Mouse (Mus musculus) CH12.LX (cell line): ENCODE measurements around the gene Acer3. TPM values are rescaled to one million over a fixed set of nuclear protein-coding genes. Genes with fewer than 3 reads are reported as not detected.
A peak's percentile ranks its signal among the peaks of the same experiment; 100 is the strongest.

Experiments used
- DNase-seq: peaks from one replicate; pipeline ENCODE4 v3.0.0-alpha.2; 2013; ENCODE audit errors: extremely low read depth
- H3K27ac ChIP-seq: 2 replicates; pipeline ENCODE4 v1.5.1; 2012; ENCODE audit warnings: low read depth, mild to moderate bottlenecking, control low read depth, moderate library complexity; ENCODE audit not compliant: insufficient read depth
- H3K27me3 ChIP-seq: replicated peaks from 2 replicates; pipeline ENCODE3; 2012; ENCODE audit warnings: inconsistent platforms
- H3K36me3 ChIP-seq, 2 experiments: replicated peaks in 1 of 2; 2 replicates each; pipeline versions ENCODE3 to v1.6.1; 2012; ENCODE audit warnings: inconsistent platforms in 1 of 2, low read length in 1 of 2, mild to moderate bottlenecking in 1 of 2, mixed read lengths in 1 of 2, moderate library complexity in 1 of 2; ENCODE audit not compliant: control insufficient read depth in 1 of 2, insufficient read depth in 1 of 2
- H3K4me1 ChIP-seq, 2 experiments: 2 replicates each; pipeline ENCODE4 v1.6.1; 2012; ENCODE audit warnings: inconsistent platforms in 1 of 2, moderate library complexity in 1 of 2; ENCODE audit not compliant: insufficient read depth in 2 of 2, control insufficient read depth in 1 of 2
- H3K4me2 ChIP-seq: 2 replicates; pipeline ENCODE4 v1.6.1; 2012; ENCODE audit warnings: low read depth, mild to moderate bottlenecking, control low read depth; ENCODE audit not compliant: poor library complexity, insufficient read depth, severe bottlenecking
- H3K4me3 ChIP-seq, 3 experiments: fragments of 150-350 bp in 1 of 3; sonication (generic) in 1 of 3; replicated peaks in 1 of 3; 2 replicates each; pipeline versions ENCODE3 to v1.5.1; 2011 to 2012; ENCODE audit warnings: low read depth in 2 of 3, low read length in 2 of 3, mild to moderate bottlenecking in 2 of 3, moderate library complexity in 2 of 3, control low read depth in 1 of 3, improper control_type of control experiment in 1 of 3, inconsistent platforms in 1 of 3, mixed read lengths in 1 of 3; ENCODE audit not compliant: poor library complexity in 1 of 3
- H3K79me2 ChIP-seq: replicated peaks from 2 replicates; pipeline ENCODE4 v1.6.1; 2012; ENCODE audit warnings: mild to moderate bottlenecking, moderate library complexity; ENCODE audit not compliant: control insufficient read depth, poor library complexity, insufficient read depth, severe bottlenecking; ENCODE audit errors: extremely low read depth
- H3K9ac ChIP-seq: 2 replicates; pipeline ENCODE4 v1.6.1; 2012; ENCODE audit warnings: low read depth, mild to moderate bottlenecking, control low read depth, moderate library complexity; ENCODE audit not compliant: insufficient read depth
- H3K9me3 ChIP-seq: replicated peaks from 2 replicates; pipeline ENCODE3; 2012; ENCODE audit warnings: low read length, inconsistent platforms, mixed read lengths
- BHLHE40 ChIP-seq: IDR thresholded peaks from 2 replicates; pipeline ENCODE4 v1.6.1; 2011; ENCODE audit warnings: mild to moderate bottlenecking, low read depth, low read length, improper control_type of control experiment
- E2F4 ChIP-seq: IDR thresholded peaks from 2 replicates; pipeline ENCODE4 v1.6.1; 2011; ENCODE audit warnings: low read depth, low read length, improper control_type of control experiment; ENCODE audit not compliant: insufficient replicate concordance
- ELF1 ChIP-seq: IDR thresholded peaks from 2 replicates; pipeline ENCODE4 v1.6.1; 2014; ENCODE audit warnings: low read depth, mild to moderate bottlenecking, inconsistent platforms, low read length, improper control_type of control experiment
- HCFC1 ChIP-seq: IDR thresholded peaks from 2 replicates; pipeline ENCODE4 v1.6.1; 2012; ENCODE audit warnings: low read depth, mild to moderate bottlenecking, inconsistent platforms, low read length, improper control_type of control experiment
- IRF4 ChIP-seq: IDR thresholded peaks from 2 replicates; pipeline ENCODE4 v1.6.1; 2014; ENCODE audit warnings: low read depth, mild to moderate bottlenecking, inconsistent platforms, low read length, improper control_type of control experiment
- MEF2A ChIP-seq: IDR thresholded peaks from 2 replicates; pipeline ENCODE4 v1.6.1; 2014; ENCODE audit warnings: low read depth, mild to moderate bottlenecking, inconsistent platforms, low read length, improper control_type of control experiment, borderline replicate concordance
- POLR2AphosphoS2 ChIP-seq: IDR thresholded peaks from 2 replicates; pipeline ENCODE4 v1.6.1; 2011; ENCODE audit warnings: low read depth, low read length, improper control_type of control experiment
- RAD21 ChIP-seq: IDR thresholded peaks from 2 replicates; pipeline ENCODE4 v1.6.1; 2011; ENCODE audit warnings: low read depth, mild to moderate bottlenecking, low read length, improper control_type of control experiment, moderate library complexity
- SIN3A ChIP-seq: IDR thresholded peaks from 2 replicates; pipeline ENCODE4 v1.6.1; 2012; ENCODE audit warnings: low read length, improper control_type of control experiment, inconsistent platforms
- TBP ChIP-seq: conservative IDR thresholded peaks from 2 replicates; pipeline ENCODE4 v1.6.1; 2011; ENCODE audit warnings: low read depth, low read length, improper control_type of control experiment
- TCF12 ChIP-seq: IDR thresholded peaks from 2 replicates; pipeline ENCODE4 v1.6.1; 2014; ENCODE audit warnings: low read depth, mild to moderate bottlenecking, inconsistent platforms, low read length, improper control_type of control experiment
- UBTF ChIP-seq: IDR thresholded peaks from 2 replicates; pipeline ENCODE4 v1.6.1; 2012; ENCODE audit warnings: low read depth, mild to moderate bottlenecking, inconsistent platforms, low read length, improper control_type of control experiment, moderate library complexity
- dilution Hi-C: fragments of 300-500 bp; cut with MboI; formaldehyde crosslinking; loops from 2 replicates; pipeline ENCODE4 v1.14.3; 2020; ENCODE audit warnings: low sequenced_read_pairs; ENCODE audit not compliant: extremely low pct_unique_long_range_greater_than_20kb, extremely low pct_ligation_motif_present
- in situ Hi-C: fragments of 300-500 bp; cut with MboI; formaldehyde crosslinking; loops from 3 replicates; pipeline ENCODE4 v1.14.3; 2019; ENCODE audit warnings: low sequenced_read_pairs, low pct_ligation_motif_present, low pct_unique_long_range_greater_than_20kb, mixed read lengths
- polyA plus RNA-seq: library from polyadenylated mRNA; unstranded; fragments of >175 nt; gene quantifications from 2 replicates; pipeline ENCODE4 v1.2.1, GENCODE M21; 2012; ENCODE audit warnings: low read depth; ENCODE audit not compliant: insufficient read length
- total RNA-seq, 2 experiments: library from RNA; depleted of rRNA; stranded (reverse); fragments of 300-350 nt in 1 of 2; fragments of >200 nt in 1 of 2; gene quantifications; 2 replicates each; pipeline ENCODE4 v1.2.3; 2012 to 2014

The Acer3 gene
- total and polyA plus RNA-seq, 3 experiments = 10.7 to 16.6 (median 14.4) TPM

DNA sequence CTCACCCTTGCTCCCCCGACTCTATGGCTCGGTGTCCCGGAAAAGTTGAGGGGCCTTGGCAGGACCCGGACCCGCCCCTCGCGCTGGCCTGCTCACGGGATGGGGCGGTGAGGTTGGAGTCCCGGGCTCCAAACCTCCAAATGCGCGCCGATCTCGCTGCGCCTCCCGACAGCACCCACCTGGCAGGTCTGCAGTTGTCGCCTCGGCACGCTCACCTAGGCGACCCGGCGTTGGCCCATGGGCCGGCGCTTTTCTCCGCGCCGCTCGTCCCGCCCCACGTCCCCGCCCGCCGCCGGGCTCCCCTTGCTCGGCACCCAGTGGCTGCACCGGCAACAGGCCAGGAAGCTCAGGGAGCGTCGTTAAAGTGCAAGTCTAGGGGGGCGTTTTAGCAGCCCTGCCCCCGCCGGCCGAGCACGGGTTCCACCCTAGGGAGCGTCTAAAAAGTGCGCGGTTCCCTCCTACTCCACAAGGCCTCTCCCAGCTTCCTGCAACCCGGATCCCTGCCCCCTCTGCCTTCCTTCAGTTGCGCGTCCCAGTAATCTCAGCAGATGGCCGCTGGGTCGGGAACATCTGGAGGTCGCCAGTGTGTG, 40.1 kb upstream of the Acer3 start, which contains the start of gene Tsku (continued):
- peak; percentile 54; the same call in 1 of the 2 replicates for TF ChIP-seq MEF2A
- TF ChIP-seq E2F4 = no peak
- no peak for TF ChIP-seq POLR2AphosphoS2
- TF ChIP-seq UBTF = peak; percentile 81
- no peak for TF ChIP-seq TBP
- TF ChIP-seq RAD21 = no peak

DNA sequence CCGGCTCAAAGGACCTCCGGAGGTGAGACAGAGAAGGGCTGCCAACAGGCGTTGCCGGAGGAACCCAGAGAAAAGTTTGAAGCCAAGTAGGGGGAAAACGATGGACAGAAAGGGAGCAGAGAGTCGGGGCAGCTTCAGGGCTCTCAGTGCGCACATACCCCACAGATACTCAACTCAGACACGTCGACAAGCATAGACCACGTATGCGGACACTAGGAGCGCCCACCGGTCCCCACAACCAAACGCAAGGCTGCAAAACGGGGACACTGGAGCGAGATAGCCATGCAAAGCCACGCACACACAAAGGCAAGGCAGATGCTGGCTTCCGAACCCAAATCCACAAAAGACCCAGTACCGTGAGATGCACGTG, 39.6 kb upstream of the Acer3 start:
- no peaks in the 10 kb centered on the region for H3K27me3 ChIP-seq
- dilution Hi-C loops = no loop called here

DNA sequence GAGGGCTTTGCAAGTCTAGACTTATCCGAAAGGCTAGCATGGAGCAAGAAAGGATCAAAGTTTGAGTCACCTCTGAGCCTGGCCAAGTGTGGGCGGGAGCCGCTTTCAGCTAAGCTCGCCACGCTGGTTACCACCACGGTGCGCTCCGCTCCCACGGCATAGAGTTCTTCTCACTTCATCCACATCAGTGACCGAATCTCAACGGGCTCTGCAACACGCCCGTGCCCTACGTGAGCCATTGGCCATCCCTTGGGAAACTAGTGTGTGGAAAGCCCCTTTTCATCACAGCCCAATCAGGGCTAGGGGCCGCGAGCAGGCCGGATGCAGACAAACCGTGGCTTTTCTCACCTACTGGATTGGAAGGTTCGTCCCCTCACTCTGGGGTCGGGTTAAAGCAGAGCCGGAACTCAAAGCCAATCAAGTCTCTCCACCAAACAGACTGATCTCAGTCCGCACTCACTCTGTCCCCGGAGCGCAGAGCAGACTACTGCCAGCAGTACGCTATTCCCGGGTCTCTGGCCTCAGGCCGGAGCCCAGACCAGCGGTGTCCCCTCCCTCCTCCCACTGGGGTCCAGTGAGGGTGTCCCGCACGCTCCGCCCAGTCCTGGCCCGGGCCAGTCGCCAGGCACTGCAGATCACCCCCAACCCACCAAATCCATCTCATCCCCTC, 39.1 kb upstream of the Acer3 start:
- H3K4me1 ChIP-seq = peaks cover 11 to 34% of the 10 kb centered on the region in 2 experiments; a peak in 3 of 4 replicates
- H3K4me2 ChIP-seq = peak overlapping the region; percentile 19
- dilution Hi-C loops = no loop called here
- H3K9me3 ChIP-seq = peaks cover 16% of the 10 kb centered on the region
- H3K27ac ChIP-seq = no peak overlapping the region
- no peaks in the 10 kb centered on the region for H3K27me3 ChIP-seq
- H3K4me3 ChIP-seq = peak overlapping the region; percentile 62 to 74 (median 74)
- H3K9ac ChIP-seq = no peak overlapping the region
- TF ChIP-seq BHLHE40 (no peak), ELF1 (0 out of 2 replicates have a peak, but pooled peaks have one; percentile 17), IRF4 (no peak), TCF12 (0 out of 2 replicates have a peak, but pooled peaks have one; percentile 18), E2F4 (no peak)
- H3K79me2 ChIP-seq = no peaks in the 10 kb centered on the region
- in situ Hi-C loops = loop anchor here (10.0 kb wide), 2 partner anchors 45 to 75 kb away; no protein-coding TSS in a partner anchor
- peaks cover 0 to 2% of the 10 kb centered on the region in 2 experiments for H3K36me3 ChIP-seq
- no peak for DNase-seq

More for the DNA sequence above, 39.6 kb upstream of the Acer3 start:
- H3K27ac ChIP-seq = no peak overlapping the region
- H3K36me3 ChIP-seq = peaks cover 0 to 2% of the 10 kb centered on the region in 2 experiments
- peak overlapping the region; percentile 62 to 74 (median 74) for H3K4me3 ChIP-seq
- peak overlapping the region; percentile 19 for H3K4me2 ChIP-seq
- no peaks in the 10 kb centered on the region for H3K79me2 ChIP-seq
- DNase-seq = no peak
- H3K9me3 ChIP-seq = peaks cover 17% of the 10 kb centered on the region
- TF ChIP-seq SIN3A = 0 out of 2 replicates have a peak, but pooled peaks have one; percentile 15
- TF ChIP-seq HCFC1 = no peak
- peaks cover 11 to 29% of the 10 kb centered on the region in 2 experiments; a peak in 3 of 4 replicates for H3K4me1 ChIP-seq
- H3K9ac ChIP-seq = peak overlapping the region; percentile 27
- in situ Hi-C loops = no loop called here
